Mouse (Mus musculus): ENCODE data around the gene 1810010D01Rik. TPM values are rescaled to one million over a fixed set of nuclear protein-coding genes. Genes with fewer than 3 reads are reported as not detected.

Gene 1810010D01Rik
- polyA plus RNA-seq, 2 experiments = 0.61 to 2.8 TPM

DNA sequence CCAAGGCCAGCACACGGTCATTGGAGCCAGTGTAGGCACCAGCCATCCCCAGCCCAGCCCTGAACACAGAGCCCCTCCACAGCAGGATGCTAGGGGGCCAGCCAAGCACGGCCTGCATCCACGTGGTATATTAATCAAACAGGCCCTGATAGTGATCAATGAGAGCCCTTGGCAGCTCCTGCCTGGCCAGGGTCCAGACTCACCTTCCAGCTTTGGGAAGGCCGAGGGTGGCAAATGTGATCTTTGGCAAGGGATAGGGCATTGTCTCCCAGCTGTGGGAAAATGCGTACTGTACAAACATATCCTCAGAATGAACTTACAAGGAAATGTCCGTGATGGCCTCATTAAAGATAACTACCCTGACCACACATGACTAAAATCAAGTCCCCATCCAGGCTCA, 31.2 kb upstream of the 1810010D01Rik start:
- ATAC-seq (ENCODE audit: low FRiP score, low read depth) (no peak), DNase-seq (ENCODE audit: low spot score) (no peak)
- no peaks in the 10 kb centered on the region for H3K9me3 ChIP-seq (ENCODE audit: control insufficient read depth, low read length)
- no peaks in the 10 kb centered on the region for H3K36me3 ChIP-seq (ENCODE audit: control insufficient read depth, insufficient read depth, low read length)
- H3K27me3 ChIP-seq (ENCODE audit: control insufficient read depth, insufficient read depth, low read length) = no peaks in the 10 kb centered on the region
- 0 out of 2 replicates have a peak overlapping the region, but pooled peaks have one; percentile 4 for H3K9ac ChIP-seq (ENCODE audit: low read depth, low read length, severe bottlenecking)
- WGBS = 54% methylated on average over 6 of the region's 6 CpGs
- H3K4me3 ChIP-seq (replicated peaks; ENCODE audit: low read length) = no peak overlapping the region
- H3K4me2 ChIP-seq (replicated peaks; ENCODE audit: low read depth, low read length, severe bottlenecking) = no peak overlapping the region
- TF ChIP-seq POLR2A (IDR thresholded peaks at IDR 0.05; ENCODE audit: borderline replicate concordance, extremely low read depth, insufficient read depth, insufficient read length) = no peak
- peaks cover 9% of the 10 kb centered on the region for H3K4me1 ChIP-seq (ENCODE audit: control insufficient read depth, insufficient read depth, low read length)
- H3K27ac ChIP-seq (replicated peaks; ENCODE audit: low read depth, low read length) = no peak overlapping the region

GRCm38 (mm10) chr7:145234841-145235790, 27.2 kb upstream of the 1810010D01Rik start:
- Histone ChIP-seq H3K4me3 (replicated peaks; ENCODE audit: low read length) (no peak overlapping the region), H3K9me3 (ENCODE audit: control insufficient read depth, low read length) (no peaks in the 10 kb centered on the region), H3K9ac (ENCODE audit: low read depth, low read length, severe bottlenecking) (no peak overlapping the region), H3K36me3 (ENCODE audit: control insufficient read depth, insufficient read depth, low read length) (no peaks in the 10 kb centered on the region), H3K27me3 (ENCODE audit: control insufficient read depth, insufficient read depth, low read length) (no peaks in the 10 kb centered on the region), H3K27ac (replicated peaks; ENCODE audit: low read depth, low read length) (no peak overlapping the region), H3K4me2 (replicated peaks; ENCODE audit: low read depth, low read length, severe bottlenecking) (no peak overlapping the region), H3K4me1 (ENCODE audit: control insufficient read depth, insufficient read depth, low read length) (peaks cover 6% of the 10 kb centered on the region)
- WGBS = 78% methylated on average over 10 of the region's 10 CpGs
- no peak for TF ChIP-seq POLR2A (IDR thresholded peaks at IDR 0.05; ENCODE audit: borderline replicate concordance, extremely low read depth, insufficient read depth, insufficient read length)
- DNase-seq (ENCODE audit: low spot score) (no peak), ATAC-seq (ENCODE audit: low FRiP score, low read depth) (no peak)

DNA sequence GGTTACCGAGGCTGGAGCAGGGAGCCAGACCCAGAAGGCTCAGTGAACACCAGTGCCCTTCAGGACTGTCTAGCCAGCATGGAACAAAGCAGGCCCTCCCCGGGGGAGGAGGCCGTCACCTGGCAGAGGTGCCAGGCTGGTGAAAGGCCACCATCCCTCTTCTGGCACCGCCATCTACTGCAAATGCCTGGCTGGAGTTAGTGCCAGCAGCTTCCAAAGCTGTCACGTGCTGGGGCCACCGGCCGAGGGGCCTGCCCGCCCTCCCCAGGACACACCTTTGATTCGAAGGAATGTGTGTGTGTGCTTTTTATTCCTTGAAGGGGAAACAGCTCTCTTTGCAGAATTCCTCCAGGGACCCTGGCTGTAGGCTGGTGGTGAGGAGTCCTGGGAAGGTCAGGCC, 23.7 kb upstream of the 1810010D01Rik start:
- DNase-seq (ENCODE audit: low spot score) (no peak), ATAC-seq (ENCODE audit: low FRiP score, low read depth) (no peak)
- Histone ChIP-seq H3K9me3 (ENCODE audit: control insufficient read depth, low read length) (no peaks in the 10 kb centered on the region), H3K4me2 (replicated peaks; ENCODE audit: low read depth, low read length, severe bottlenecking) (no peak overlapping the region), H3K9ac (ENCODE audit: low read depth, low read length, severe bottlenecking) (no peak overlapping the region), H3K4me3 (replicated peaks; ENCODE audit: low read length) (no peak overlapping the region), H3K4me1 (ENCODE audit: control insufficient read depth, insufficient read depth, low read length) (no peaks in the 10 kb centered on the region), H3K27me3 (ENCODE audit: control insufficient read depth, insufficient read depth, low read length) (no peaks in the 10 kb centered on the region), H3K36me3 (ENCODE audit: control insufficient read depth, insufficient read depth, low read length) (no peaks in the 10 kb centered on the region), H3K27ac (replicated peaks; ENCODE audit: low read depth, low read length) (no peak overlapping the region)
- 67% methylated on average over 9 of the region's 9 CpGs for WGBS
- TF ChIP-seq POLR2A (IDR thresholded peaks at IDR 0.05; ENCODE audit: borderline replicate concordance, extremely low read depth, insufficient read depth, insufficient read length) = no peak

GRCm38 (mm10) chr7:145226641-145227040, 18.7 kb upstream of the 1810010D01Rik start:
- Histone ChIP-seq H3K9me3 (ENCODE audit: control insufficient read depth, low read length) (no peaks in the 10 kb centered on the region), H3K4me1 (ENCODE audit: control insufficient read depth, insufficient read depth, low read length) (peaks cover 10% of the 10 kb centered on the region), H3K27ac (replicated peaks; ENCODE audit: low read depth, low read length) (no peak overlapping the region), H3K4me2 (replicated peaks; ENCODE audit: low read depth, low read length, severe bottlenecking) (no peak overlapping the region), H3K27me3 (ENCODE audit: control insufficient read depth, insufficient read depth, low read length) (no peaks in the 10 kb centered on the region), H3K4me3 (replicated peaks; ENCODE audit: low read length) (no peak overlapping the region), H3K36me3 (ENCODE audit: control insufficient read depth, insufficient read depth, low read length) (no peaks in the 10 kb centered on the region), H3K9ac (ENCODE audit: low read depth, low read length, severe bottlenecking) (no peak overlapping the region)
- no peak for TF ChIP-seq POLR2A (IDR thresholded peaks at IDR 0.05; ENCODE audit: borderline replicate concordance, extremely low read depth, insufficient read depth, insufficient read length)
- ATAC-seq (ENCODE audit: low FRiP score, low read depth) (no peak), DNase-seq (ENCODE audit: low spot score) (no peak)
- WGBS = 89% methylated on average over 6 of the region's 6 CpGs

DNA sequence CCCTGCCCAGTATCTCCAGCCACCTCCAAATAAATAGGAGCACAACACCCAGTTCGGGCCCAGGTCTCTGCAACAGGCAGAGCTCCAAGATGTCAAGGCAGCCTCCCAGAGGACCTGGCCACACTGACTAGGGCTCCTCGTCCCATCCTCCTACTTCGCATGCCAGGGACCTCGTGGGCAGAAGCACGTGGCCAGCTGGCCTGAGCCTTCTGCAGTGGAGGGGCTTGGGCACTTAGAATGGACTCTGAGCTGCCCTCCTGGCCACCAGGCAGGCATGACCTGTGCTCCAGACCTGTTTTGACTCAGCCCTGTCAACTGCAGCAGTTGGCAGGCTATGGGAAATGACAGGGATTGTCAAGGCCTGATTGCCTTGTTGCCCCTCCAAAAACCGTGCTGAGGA, 17.7 kb upstream of the 1810010D01Rik start:
- 84% methylated on average over 6 of the region's 6 CpGs for WGBS
- H3K4me3 ChIP-seq (replicated peaks; ENCODE audit: low read length) = no peak overlapping the region
- no peaks in the 10 kb centered on the region for H3K36me3 ChIP-seq (ENCODE audit: control insufficient read depth, insufficient read depth, low read length)
- H3K27me3 ChIP-seq (ENCODE audit: control insufficient read depth, insufficient read depth, low read length) = no peaks in the 10 kb centered on the region
- no peak overlapping the region for H3K9ac ChIP-seq (ENCODE audit: low read depth, low read length, severe bottlenecking)
- 0 out of 2 replicates have a peak, but pooled peaks cover 3% of the 10 kb centered on the region for H3K9me3 ChIP-seq (ENCODE audit: control insufficient read depth, low read length)
- no peak for DNase-seq (ENCODE audit: low spot score)
- ATAC-seq (ENCODE audit: low FRiP score, low read depth) = no peak
- no peak overlapping the region for H3K27ac ChIP-seq (replicated peaks; ENCODE audit: low read depth, low read length)
- peaks cover 12% of the 10 kb centered on the region for H3K4me1 ChIP-seq (ENCODE audit: control insufficient read depth, insufficient read depth, low read length)
- TF ChIP-seq POLR2A (IDR thresholded peaks at IDR 0.05; ENCODE audit: borderline replicate concordance, extremely low read depth, insufficient read depth, insufficient read length) = no peak
- H3K4me2 ChIP-seq (replicated peaks; ENCODE audit: low read depth, low read length, severe bottlenecking) = no peak overlapping the region

Data from limb, embryonic 14.5 days (tissue).